Comparison of ENCODE assay signal across 19 mouse cellular contexts in the genomic region with DNA sequence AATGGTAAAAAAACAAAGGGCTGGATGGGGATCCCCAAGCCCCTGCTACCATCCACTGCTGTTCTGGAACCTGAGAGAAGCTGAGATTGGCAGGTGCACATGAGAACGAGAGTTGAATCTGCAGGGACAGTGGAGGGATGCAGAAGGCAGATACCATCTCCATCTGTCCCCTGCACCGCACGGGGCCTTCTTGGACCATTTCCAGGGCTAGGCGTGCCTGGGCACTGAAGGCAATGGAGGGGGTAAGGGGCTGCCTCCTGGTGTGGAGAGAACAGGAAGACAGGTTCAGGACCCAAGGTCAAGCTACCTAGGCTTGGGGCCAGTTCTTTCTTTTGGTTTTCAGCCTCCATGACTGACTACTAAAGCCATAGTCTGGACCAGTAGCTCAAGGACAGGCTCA. TPM values are rescaled to one million over a fixed set of nuclear protein-coding genes. Genes with fewer than 3 reads are reported as not detected.
DNase-seq lines count a peak whose midpoint lies in the region; ATAC-seq and TF ChIP-seq lines count a peak whose summit lies in the region.
"Had no signal": no experiment of that assay in that cellular context is flagged by ENCODE, and none has a peak within 500 bp of the region (broad histone marks: within the 10 kb centered on the region; RNA-seq: fewer than 3 reads in every experiment).

No protein-coding gene starts in this region.

- no peak for TF ChIP-seq POLR2A in heart, adult 2 months (IDR thresholded peaks at IDR 0.05; ENCODE audit: insufficient read depth, low read depth, low read length)

- intact Hi-C loops in heart, adult 2 months (cut with DNase I) = no loop called here
- intact Hi-C loops in heart, postnatal 25 days (cut with DNase I) = no loop called here
- intact Hi-C loops in left cerebral cortex, postnatal 10 days (cut with DNase I) = no loop called here

- TF ChIP-seq CTCF in heart, adult 2 months (IDR thresholded peaks at IDR 0.05) = no peak

- peak overlapping the region; percentile 22; the same call in 1 of the 2 replicates for H3K4me2 ChIP-seq in neural tube, embryonic 13.5 days
- H3K4me2 ChIP-seq in neural tube, embryonic 15.5 days = no peak overlapping the region
- H3K4me2 ChIP-seq: liver, embryonic 13.5 days had no signal

- no peak for ATAC-seq in neural tube, embryonic 13.5 days (ENCODE audit: low read depth)
- ATAC-seq in neural tube, embryonic 15.5 days (ENCODE audit: low FRiP score) = no peak
- ATAC-seq: CD4-positive, CD25-positive, alpha-beta regulatory T cell, adult 4 months; intestine, postnatal 0 days had no signal

- no peaks in the 10 kb centered on the region for H3K9me3 ChIP-seq in neural tube, embryonic 13.5 days
- no peaks in the 10 kb centered on the region for H3K9me3 ChIP-seq in neural tube, embryonic 15.5 days (replicated peaks)
- H3K9me3 ChIP-seq: hindbrain, embryonic 12.5 days; liver, embryonic 13.5 days had no signal

- peaks cover 2% of the 10 kb centered on the region for H3K79me2 ChIP-seq in heart, adult 2 months (replicated peaks; ENCODE audit: control insufficient read depth, insufficient read depth, low read length)

- peaks cover 43% of the 10 kb centered on the region for H3K4me1 ChIP-seq in heart, adult 2 months (ENCODE audit: control insufficient read depth, insufficient read depth, low read length)
- H3K4me1 ChIP-seq in neural tube, embryonic 13.5 days (replicated peaks) = peaks cover 74% of the 10 kb centered on the region
- peaks cover 42% of the 10 kb centered on the region for H3K4me1 ChIP-seq in neural tube, embryonic 15.5 days

- peak overlapping the region; percentile 98 for H3K27ac ChIP-seq in heart, adult 2 months
- H3K27ac ChIP-seq in neural tube, embryonic 13.5 days (replicated peaks) = peak overlapping the region; percentile 14
- no peak overlapping the region for H3K27ac ChIP-seq in neural tube, embryonic 15.5 days (replicated peaks)
- H3K27ac ChIP-seq: hindbrain, embryonic 12.5 days; liver, embryonic 13.5 days had no signal

- no peak overlapping the region for H3K9ac ChIP-seq in heart, adult 2 months (ENCODE audit: low read depth, low read length)
- H3K9ac ChIP-seq in neural tube, embryonic 13.5 days = no peak overlapping the region
- H3K9ac ChIP-seq in neural tube, embryonic 15.5 days (replicated peaks) = no peak overlapping the region
- H3K9ac ChIP-seq: liver, embryonic 13.5 days had no signal

- H3K36me3 ChIP-seq in heart, adult 2 months (ENCODE audit: control insufficient read depth, insufficient read depth, low read length) = peaks cover 16% of the 10 kb centered on the region
- peaks cover 21% of the 10 kb centered on the region for H3K36me3 ChIP-seq in neural tube, embryonic 13.5 days
- peaks cover 5% of the 10 kb centered on the region; the same call in 1 of the 2 replicates for H3K36me3 ChIP-seq in neural tube, embryonic 15.5 days
- H3K36me3 ChIP-seq: liver, embryonic 13.5 days had no signal

- no peak overlapping the region for H3K4me3 ChIP-seq in heart, adult 2 months
- no peak overlapping the region for H3K4me3 ChIP-seq in neural tube, embryonic 13.5 days
- H3K4me3 ChIP-seq in neural tube, embryonic 15.5 days (replicated peaks) = no peak overlapping the region
- H3K4me3 ChIP-seq: hindbrain, embryonic 12.5 days; liver, embryonic 13.5 days; myocyte had no signal

- TF ChIP-seq EP300 in heart, adult 2 months (IDR thresholded peaks at IDR 0.05; ENCODE audit: insufficient read depth, low read depth, low read length) = 0 out of 2 replicates have a peak, but pooled peaks have one; percentile 0

- DNase-seq in heart, adult 2 months = no peak
- no peak for DNase-seq in heart, postnatal 25 days (ENCODE audit: low spot score)
- peak; percentile 54 for DNase-seq in kidney, adult 9 months
- no peak for DNase-seq in kidney, adult 11 months
- no peak for DNase-seq in left cerebral cortex, postnatal 10 days (ENCODE audit: extremely low spot score in 1 of 2, low spot score in 2 of 2)
- DNase-seq: cerebellum, adult 9-10 months; embryo, embryonic 11 days; liver, embryonic 13.5 days had no signal

- H3K27me3 ChIP-seq in heart, adult 2 months (ENCODE audit: control insufficient read depth, insufficient read depth, low read length) = no peaks in the 10 kb centered on the region
- H3K27me3 ChIP-seq in neural tube, embryonic 13.5 days = no peaks in the 10 kb centered on the region
- no peaks in the 10 kb centered on the region for H3K27me3 ChIP-seq in neural tube, embryonic 15.5 days (replicated peaks)
- H3K27me3 ChIP-seq: hindbrain, embryonic 12.5 days had no signal

- 41% methylated on average over 4 of the region's 4 CpGs for WGBS in heart, adult 2 months
- WGBS in neural tube, embryonic 13.5 days = 33% methylated on average over 4 of the region's 4 CpGs
- WGBS in neural tube, embryonic 15.5 days = 48% methylated on average over 4 of the region's 4 CpGs

RNA-seq across cellular contexts. Expression of gene Ackr3, which starts 7.0 kb away (rescaled TPM):
- total RNA-seq in heart, adult 2 months (2021) = 10 to 100 TPM; 56.5 to 58.0 TPM
- 186 and 351 TPM in 2 replicates for polyA plus RNA-seq in heart, adult 2 months (2012; rRNA removed)
- 10 to 100 TPM; 64.4 to 75.8 TPM for total RNA-seq in heart, postnatal 25 days (2021)
- polyA plus RNA-seq in neural tube, embryonic 13.5 days (2015; fragmentation: Nextera tagmentation; extraction: Ambion mirVana) = 16.7 and 17.1 TPM in 2 replicates
- polyA plus RNA-seq in neural tube, embryonic 15.5 days (2015; fragmentation: Nextera tagmentation; extraction: Ambion mirVana) = 7.5 and 7.7 TPM in 2 replicates
- total RNA-seq in left cerebral cortex, postnatal 10 days (2021) = 1 to 10 TPM; 6.9 to 7.9 TPM
- total RNA-seq: megakaryocyte, adult 5-6 weeks; MEL had no signal
- polyA plus RNA-seq: CD4-positive, CD25-positive, alpha-beta regulatory T cell, adult 4 months had no signal

RNA-seq across cellular contexts. Expression of gene Iqca, which starts 57.6 kb away (rescaled TPM):
- total RNA-seq in heart, adult 2 months (2021) = not detected
- 0.43 TPM in 1 of 2 replicates, not detected in the other for polyA plus RNA-seq in heart, adult 2 months (2012; rRNA removed)
- total RNA-seq in heart, postnatal 25 days (2021) = not detected
- polyA plus RNA-seq in neural tube, embryonic 13.5 days (2015; fragmentation: Nextera tagmentation; extraction: Ambion mirVana) = not detected in 2 replicates
- polyA plus RNA-seq in neural tube, embryonic 15.5 days (2015; fragmentation: Nextera tagmentation; extraction: Ambion mirVana) = 0.42 and 0.52 TPM in 2 replicates
- total RNA-seq in left cerebral cortex, postnatal 10 days (2021) = under 1 TPM; 0.34 to 0.51 TPM
- total RNA-seq: adrenal gland, adult 8-10 months; megakaryocyte, adult 5-6 weeks; MEL had no signal
- polyA plus RNA-seq: CD4-positive, CD25-positive, alpha-beta regulatory T cell, adult 4 months; liver, embryonic 13.5 days; spleen, adult 2 months; stomach, embryonic 16.5 days had no signal

Comparison
In these comparisons a context has a peak if more than half of its experiments do, and no peak if none do; other contexts are left out.
1. RNA of gene Ackr3, which starts 7.0 kb away (total RNA-seq): 64.4 to 75.8 TPM in heart, postnatal 25 days and 56.5 to 58.0 TPM in heart, adult 2 months; 6.9 to 7.9 TPM in left cerebral cortex, postnatal 10 days; every median in the first group is over 4 times any median in the second.